Mouse (Mus musculus) forebrain, embryonic 16.5 days (tissue): ENCODE data around the gene Gm17604. TPM values are rescaled to one million over a fixed set of nuclear protein-coding genes. Genes with fewer than 3 reads are reported as not detected.

Experiments
- ATAC-seq: fragments of 200-750 bp; cut with Nextera tagmentation; 2 replicates; pipeline ENCODE4 v1.8.0; 2017; ENCODE audit warnings: mild to moderate bottlenecking, moderate library complexity
- H3K27ac ChIP-seq: fragments of 300-500 bp; sonication (generic); 2 replicates; pipeline ENCODE4 v1.5.1; 2014; ENCODE audit warnings: low read length, control low read depth
- H3K27me3 ChIP-seq: fragments of 300-500 bp; sonication (generic); replicated peaks from 2 replicates; pipeline ENCODE4 v1.6.1; 2014; ENCODE audit warnings: low read length; ENCODE audit not compliant: control insufficient read depth, insufficient read depth
- H3K36me3 ChIP-seq: fragments of 300-500 bp; sonication (generic); 2 replicates; pipeline ENCODE4 v1.6.1; 2014; ENCODE audit not compliant: control insufficient read depth, insufficient read depth
- H3K4me1 ChIP-seq: fragments of 300-500 bp; sonication (generic); replicated peaks from 2 replicates; pipeline ENCODE4 v1.6.1; 2014; ENCODE audit warnings: low read length; ENCODE audit not compliant: control insufficient read depth, insufficient read depth
- H3K4me2 ChIP-seq: fragments of 300-500 bp; sonication (generic); 2 replicates; pipeline ENCODE4 v1.6.1; 2014; ENCODE audit warnings: mild to moderate bottlenecking, low read length, control low read depth
- H3K4me3 ChIP-seq: fragments of 300-500 bp; sonication (generic); replicated peaks from 2 replicates; pipeline ENCODE4 v1.5.1; 2014; ENCODE audit warnings: mild to moderate bottlenecking, low read length, control low read depth
- H3K9ac ChIP-seq: fragments of 300-500 bp; sonication (generic); replicated peaks from 2 replicates; pipeline ENCODE4 v1.6.1; 2014; ENCODE audit warnings: low read depth, low read length, control low read depth
- H3K9me3 ChIP-seq: fragments of 300-500 bp; sonication (generic); 2 replicates; pipeline ENCODE4 v1.6.1; 2016; ENCODE audit warnings: low read length; ENCODE audit not compliant: control insufficient read depth
- WGBS: fragments of 180-500 bp; shearing (Covaris S2); extraction: QIAGEN DNeasy Blood & Tissue Kit; methylation state at CpG from one replicate; pipeline ENCODE4 v1.1.7; 2014; 5-methylcytosine and 5-hydroxymethylcytosine counted together
- polyA plus RNA-seq: library from polyadenylated mRNA; unstranded; fragments of >200 nt; fragmentation: Nextera tagmentation; extraction: Ambion mirVana; gene quantifications from 2 replicates; pipeline ENCODE4 v1.2.1, GENCODE M21; 2015

Gene Gm17604
- polyA plus RNA-seq, result not detected in 2 replicates

- no peaks in the 10 kb centered on the region for H3K27me3 ChIP-seq
- no peaks in the 10 kb centered on the region for H3K4me1 ChIP-seq
- no peak within 1 kb of the TSS for H3K27ac ChIP-seq
- no peaks in the 10 kb centered on the region for H3K9me3 ChIP-seq
- H3K4me2 ChIP-seq, result no peak within 1 kb of the TSS
- ATAC-seq, result no peak
- no peaks in the 10 kb centered on the region for H3K36me3 ChIP-seq
- H3K9ac ChIP-seq, result no peak within 1 kb of the TSS
- no peak within 1 kb of the TSS for H3K4me3 ChIP-seq
Observed at GRCm38 (mm10) chrX:165004779-165005324, at the start of gene Gm17604. TSS of gene Gm17604 (minus strand) at chrX:165004829.

GRCm38 (mm10) chrX:165049929-165050328 lies 45.3 kb upstream of the Gm17604 start:
- H3K27ac ChIP-seq, result no peak overlapping the region
- H3K9me3 ChIP-seq, result no peaks in the 10 kb centered on the region
- 95% methylated on average over 1 of the region's 1 CpGs for WGBS
- no peaks in the 10 kb centered on the region for H3K36me3 ChIP-seq
- H3K4me1 ChIP-seq, result no peaks in the 10 kb centered on the region
- no peak overlapping the region for H3K4me2 ChIP-seq
- no peak overlapping the region for H3K9ac ChIP-seq
- ATAC-seq, result no peak
- H3K27me3 ChIP-seq, result no peaks in the 10 kb centered on the region
- H3K4me3 ChIP-seq, result no peak overlapping the region

- ATAC-seq, result no peak
- no peak overlapping the region for H3K4me3 ChIP-seq
- no peak overlapping the region for H3K4me2 ChIP-seq
- no peaks in the 10 kb centered on the region for H3K4me1 ChIP-seq
- no peak overlapping the region for H3K9ac ChIP-seq
- no peak overlapping the region for H3K27ac ChIP-seq
- no peaks in the 10 kb centered on the region for H3K9me3 ChIP-seq
- no peaks in the 10 kb centered on the region for H3K27me3 ChIP-seq
- no peaks in the 10 kb centered on the region for H3K36me3 ChIP-seq
- 29% methylated on average over 4 of the region's 4 CpGs for WGBS
Observed at GRCm38 (mm10) chrX:165003141-165003540, 1.5 kb downstream of the Gm17604 start.

- Histone ChIP-seq H3K4me2 (peak within 1 kb of the TSS; percentile 56), H3K9me3 (no peaks in the 10 kb centered on the region), H3K27ac (peak within 1 kb of the TSS; percentile 47; the same call in 1 of the 2 replicates), H3K4me1 (peaks cover 11% of the 10 kb centered on the region), H3K4me3 (peak within 1 kb of the TSS; percentile 66), H3K36me3 (no peaks in the 10 kb centered on the region), H3K9ac (peak within 1 kb of the TSS; percentile 67), H3K27me3 (no peaks in the 10 kb centered on the region)
- WGBS, result 15% methylated on average over 24 of the region's 26 CpGs
- peak; percentile 99 for ATAC-seq
Observed at GRCm38 (mm10) chrX:164980193-164980775, 24.3 kb downstream of the Gm17604 start, which contains the start of the genes Mospd2 and Fancb. TSS of gene Mospd2 (minus strand) at chrX:164980375. TSS of gene Fancb (plus strand) at chrX:164980592.

- 98% methylated on average over 2 of the region's 2 CpGs for WGBS
- Histone ChIP-seq H3K9ac (no peak overlapping the region), H3K27ac (no peak overlapping the region), H3K9me3 (no peaks in the 10 kb centered on the region), H3K4me2 (peak overlapping the region; percentile 56; the same call in 1 of the 2 replicates), H3K4me3 (no peak overlapping the region; the same call in 1 of the 2 replicates), H3K27me3 (no peaks in the 10 kb centered on the region), H3K4me1 (peaks cover 11% of the 10 kb centered on the region), H3K36me3 (no peaks in the 10 kb centered on the region)
- ATAC-seq, result no peak
Observed at GRCm38 (mm10) chrX:164978866-164979265, 25.8 kb downstream of the Gm17604 start.

GRCm38 (mm10) chrX:164971206-164971605 lies 33.4 kb downstream of the Gm17604 start:
- H3K9me3 ChIP-seq, result no peaks in the 10 kb centered on the region
- H3K27me3 ChIP-seq, result no peaks in the 10 kb centered on the region
- no peak overlapping the region for H3K4me3 ChIP-seq
- H3K4me2 ChIP-seq, result no peak overlapping the region
- no peaks in the 10 kb centered on the region for H3K36me3 ChIP-seq
- 62% methylated on average over 3 of the region's 3 CpGs for WGBS
- no peaks in the 10 kb centered on the region for H3K4me1 ChIP-seq
- H3K27ac ChIP-seq, result no peak overlapping the region
- no peak overlapping the region for H3K9ac ChIP-seq
- ATAC-seq, result no peak

GRCm38 (mm10) chrX:164965750-164966448 lies 38.7 kb downstream of the Gm17604 start:
- Histone ChIP-seq H3K9ac (no peak overlapping the region), H3K4me1 (no peaks in the 10 kb centered on the region), H3K27me3 (no peaks in the 10 kb centered on the region), H3K27ac (no peak overlapping the region), H3K4me3 (no peak overlapping the region), H3K36me3 (no peaks in the 10 kb centered on the region), H3K4me2 (no peak overlapping the region), H3K9me3 (no peaks in the 10 kb centered on the region)
- ATAC-seq, result no peak
- 87% methylated on average over 3 of the region's 3 CpGs for WGBS

Other genes with a start within 250 kb of the Gm17604 start
- gene Mospd2, start 24.5 kb downstream of the Gm17604 start, polyA plus RNA-seq, result 17.2 and 17.5 TPM in 2 replicates
- 5.7 TPM in 2 replicates for gene Fancb, start 24.2 kb downstream of the Gm17604 start, polyA plus RNA-seq